Comparison of ENCODE assay signal across 8 mouse cellular contexts in the genomic region with DNA sequence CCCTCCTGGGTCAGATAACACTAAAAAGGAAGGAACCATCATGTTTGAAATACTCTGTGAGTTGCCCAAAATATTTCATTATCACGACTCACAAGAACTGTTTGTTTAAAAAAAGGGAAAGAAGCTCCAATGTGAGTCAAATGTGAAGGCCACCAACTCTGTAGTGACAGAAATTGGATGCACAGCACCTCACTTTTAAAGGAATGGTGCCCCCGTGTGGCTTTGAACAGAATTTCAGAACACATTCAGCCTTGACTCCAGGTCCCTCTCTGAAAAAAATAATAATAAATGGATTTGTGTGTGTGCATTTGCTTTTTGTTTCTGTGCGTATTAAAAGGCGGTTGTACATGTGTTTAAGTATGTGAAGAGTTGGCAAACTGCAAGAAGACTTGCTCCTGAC.
DNase-seq lines count a peak whose midpoint lies in the region; ATAC-seq and TF ChIP-seq lines count a peak whose summit lies in the region.

No protein-coding gene starts in this region.

- TF ChIP-seq CTCF in E14TG2a.4 (conservative IDR thresholded peaks at IDR 0.05; ENCODE audit: low read length): peak; percentile 54

- peak; percentile 73 for DNase-seq in cerebellum, adult 11 months
- DNase-seq in cerebellum, adult 11-12 months: peak; percentile 61
- peak; percentile 59 for DNase-seq in forelimb bud, embryonic 11.5 days (ENCODE audit: low read depth, low spot score)
- DNase-seq in limb, embryonic 14.5 days (ENCODE audit: low spot score): peak; percentile 58
- DNase-seq in ovary, postnatal 36 days (ENCODE audit: low spot score): peak; percentile 57

- H3K9me3 ChIP-seq in E14TG2a.4 (ENCODE audit: low read length): no peaks in the 10 kb centered on the region
- no peaks in the 10 kb centered on the region for H3K9me3 ChIP-seq in kidney, embryonic 14.5 days (ENCODE audit: control insufficient read depth, low read length)
- no peaks in the 10 kb centered on the region for H3K9me3 ChIP-seq in limb, embryonic 14.5 days (ENCODE audit: control insufficient read depth, low read length)

- no peaks in the 10 kb centered on the region for H3K36me3 ChIP-seq in E14TG2a.4 (ENCODE audit: insufficient read depth, low read length)
- H3K36me3 ChIP-seq in kidney, embryonic 14.5 days (ENCODE audit: control insufficient read depth, insufficient read depth, low read length): no peaks in the 10 kb centered on the region
- H3K36me3 ChIP-seq in limb, embryonic 14.5 days (ENCODE audit: control insufficient read depth, insufficient read depth, low read length): no peaks in the 10 kb centered on the region

- no peak for TF ChIP-seq POLR2A in limb, embryonic 14.5 days (IDR thresholded peaks at IDR 0.05; ENCODE audit: borderline replicate concordance, extremely low read depth, insufficient read depth, insufficient read length)

- no peak overlapping the region for H3K9ac ChIP-seq in kidney, embryonic 14.5 days (ENCODE audit: low read depth, low read length)
- H3K9ac ChIP-seq in limb, embryonic 14.5 days (ENCODE audit: low read depth, low read length, severe bottlenecking): no peak overlapping the region

- H3K27ac ChIP-seq in kidney, embryonic 14.5 days (ENCODE audit: low read depth, low read length): no peak overlapping the region
- no peak overlapping the region for H3K27ac ChIP-seq in limb, embryonic 14.5 days (replicated peaks; ENCODE audit: low read depth, low read length)

- H3K4me1 ChIP-seq in E14TG2a.4 (replicated peaks; ENCODE audit: low read depth, low read length): peaks cover 15% of the 10 kb centered on the region
- H3K4me1 ChIP-seq in kidney, embryonic 14.5 days (ENCODE audit: control insufficient read depth, insufficient read depth, low read length): no peaks in the 10 kb centered on the region
- no peaks in the 10 kb centered on the region for H3K4me1 ChIP-seq in limb, embryonic 14.5 days (ENCODE audit: control insufficient read depth, insufficient read depth, low read length)

- H3K4me3 ChIP-seq in E14TG2a.4 (replicated peaks; ENCODE audit: low read length): no peak overlapping the region
- no peak overlapping the region for H3K4me3 ChIP-seq in kidney, embryonic 14.5 days (ENCODE audit: low read length)
- H3K4me3 ChIP-seq in limb, embryonic 14.5 days (replicated peaks; ENCODE audit: low read length): no peak overlapping the region

- no peak for ATAC-seq in cerebellum, adult (ENCODE audit: insufficient number of reproducible peaks, low FRiP score, low TSS enrichment)
- 0 out of 2 replicates have a peak, but pooled peaks have one; percentile 20 for ATAC-seq in kidney, embryonic 14.5 days (ENCODE audit: low FRiP score, low TSS enrichment)
- no peak for ATAC-seq in limb, embryonic 14.5 days (ENCODE audit: low FRiP score, low read depth)

- 26% methylated on average over 4 of the region's 4 CpGs for whole genome bisulfite sequencing in kidney, embryonic 14.5 days
- whole genome bisulfite sequencing in limb, embryonic 14.5 days: 16% methylated on average over 4 of the region's 4 CpGs

- no peak overlapping the region for H3K4me2 ChIP-seq in kidney, embryonic 14.5 days (replicated peaks; ENCODE audit: low read depth, low read length)
- H3K4me2 ChIP-seq in limb, embryonic 14.5 days (replicated peaks; ENCODE audit: low read depth, low read length, severe bottlenecking): no peak overlapping the region

- H3K27me3 ChIP-seq in E14TG2a.4 (ENCODE audit: insufficient read depth, low read length): no peaks in the 10 kb centered on the region
- H3K27me3 ChIP-seq in kidney, embryonic 14.5 days (ENCODE audit: control insufficient read depth, insufficient read depth, low read length): no peaks in the 10 kb centered on the region
- no peaks in the 10 kb centered on the region for H3K27me3 ChIP-seq in limb, embryonic 14.5 days (ENCODE audit: control insufficient read depth, insufficient read depth, low read length)
